Mouse (Mus musculus) lung, embryonic 14.5 days (tissue): Measurements from ENCODE around the gene Zfp473. TPM values are rescaled to one million over a fixed set of nuclear protein-coding genes. Genes with fewer than 3 reads are reported as not detected.
A peak's percentile ranks its signal among the peaks of the same experiment; 100 is the strongest.
"Not testable (repeated sequence)": the region's sequence is repeated elsewhere in the genome, so short reads cannot be mapped to it uniquely, and the experiment has no call there.

Source experiments
- ATAC-seq: fragments of 200-750 bp; cut with Nextera tagmentation; 2 replicates; pipeline ENCODE4 v1.8.0; 2017; ENCODE audit warnings: mild to moderate bottlenecking, moderate TSS enrichment, moderate library complexity; ENCODE audit not compliant: insufficient read depth
- DNase-seq: peaks from one replicate; pipeline ENCODE4 v3.0.0-alpha.2; 2015
- H3K27ac ChIP-seq: fragments of 300-500 bp; sonication (generic); 2 replicates; pipeline ENCODE4 v1.5.1; 2014; ENCODE audit warnings: low read depth, mild to moderate bottlenecking, moderate library complexity
- H3K27me3 ChIP-seq: fragments of 300-500 bp; sonication (generic); 2 replicates; pipeline ENCODE4 v1.6.1; 2014; ENCODE audit warnings: low read length, control low read depth; ENCODE audit not compliant: insufficient read depth
- H3K36me3 ChIP-seq: fragments of 300-500 bp; sonication (generic); 2 replicates; pipeline ENCODE4 v1.6.1; 2014; ENCODE audit warnings: control low read depth; ENCODE audit not compliant: insufficient read depth
- H3K4me1 ChIP-seq: fragments of 300-500 bp; sonication (generic); 2 replicates; pipeline ENCODE4 v1.6.1; 2014; ENCODE audit warnings: antibody characterized with exemption, control low read depth; ENCODE audit not compliant: insufficient read depth
- H3K4me2 ChIP-seq: fragments of 300-500 bp; sonication (generic); 2 replicates; pipeline ENCODE4 v1.6.1; 2014; ENCODE audit warnings: mild to moderate bottlenecking
- H3K4me3 ChIP-seq: fragments of 300-500 bp; sonication (generic); 2 replicates; pipeline ENCODE4 v1.5.1; 2014; ENCODE audit warnings: low read depth, low read length
- H3K9ac ChIP-seq: fragments of 300-500 bp; sonication (generic); 2 replicates; pipeline ENCODE4 v1.6.1; 2014
- H3K9me3 ChIP-seq: fragments of 300-500 bp; sonication (generic); 2 replicates; pipeline ENCODE4 v1.6.1; 2016; ENCODE audit warnings: low read depth, low read length, control low read depth
- CTCF ChIP-seq: IDR thresholded peaks from 2 replicates; pipeline ENCODE4 v1.5.1; 2016; ENCODE audit warnings: antibody characterized with exemption, low read depth
- WGBS: fragments of 180-500 bp; shearing (Covaris S2); extraction: QIAGEN DNeasy Blood & Tissue Kit; methylation state at CpG from one replicate; pipeline ENCODE4 v1.1.7; 2014; 5-methylcytosine and 5-hydroxymethylcytosine counted together
- polyA plus RNA-seq: library from polyadenylated mRNA; unstranded; fragments of >200 nt; fragmentation: Nextera tagmentation; extraction: Ambion mirVana; gene quantifications from 2 replicates; pipeline ENCODE4 v1.2.1, GENCODE M21; 2014

Gene Zfp473
- polyA plus RNA-seq, 1 experiment from 2014 or later, result 2.3 TPM

DNA sequence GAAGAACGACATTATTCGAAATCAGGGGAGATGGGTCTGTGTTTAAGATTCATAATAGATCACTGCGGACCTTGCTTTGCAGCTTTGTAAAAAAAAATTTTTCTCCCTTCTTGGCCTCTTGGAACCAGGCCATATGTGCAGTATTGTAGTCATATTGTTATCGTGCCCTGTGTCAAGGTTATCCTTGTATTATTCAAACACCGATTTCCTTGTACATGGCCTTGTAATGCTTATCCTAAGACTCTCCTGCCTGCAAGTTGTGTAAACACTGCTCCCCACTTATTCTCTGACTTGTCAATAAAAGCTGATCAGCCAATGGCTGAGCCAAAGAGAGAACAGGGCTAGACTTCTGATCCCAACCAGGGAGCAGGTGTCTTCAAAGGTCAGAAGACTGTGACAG is 28.8 kb downstream of the Zfp473 start:
- 50% methylated on average over 5 of the region's 5 CpGs for WGBS
- DNase-seq (no peak), ATAC-seq (no peak)
- H3K27me3 ChIP-seq, result no peaks in the 10 kb centered on the region
- H3K9me3 ChIP-seq, result no peaks in the 10 kb centered on the region
- H3K9ac ChIP-seq, result no peak overlapping the region
- H3K4me2 ChIP-seq, result no peak overlapping the region
- H3K27ac ChIP-seq, result no peak overlapping the region
- no peak for TF ChIP-seq CTCF
- H3K4me3 ChIP-seq, result no peak overlapping the region
- H3K36me3 ChIP-seq, result no peaks in the 10 kb centered on the region
- no peaks in the 10 kb centered on the region; the same call in 1 of the 2 replicates for H3K4me1 ChIP-seq

DNA sequence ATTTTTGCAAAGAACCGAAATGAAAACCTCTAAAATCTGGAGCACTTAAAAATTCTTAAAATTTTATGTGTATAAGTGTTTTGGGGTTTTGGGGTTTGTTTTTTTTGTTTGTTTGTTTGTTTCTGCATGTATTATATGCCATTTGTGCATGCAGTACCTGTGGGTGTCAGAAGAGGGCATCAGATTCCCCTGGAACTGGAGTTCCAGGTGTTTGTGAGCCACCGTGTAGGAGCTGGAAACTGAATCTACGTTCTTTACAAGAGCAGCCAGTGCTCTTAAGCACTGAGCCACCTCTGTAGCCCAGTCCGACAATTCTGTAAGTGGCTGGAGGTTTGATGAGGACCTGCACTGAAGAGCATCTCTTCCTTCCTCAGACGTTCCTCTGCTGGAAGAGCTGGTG is 41.0 kb downstream of the Zfp473 start:
- 82% methylated on average over 5 of the region's 5 CpGs for WGBS
- no peaks in the 10 kb centered on the region for H3K4me1 ChIP-seq
- TF ChIP-seq CTCF, result no peak
- H3K36me3 ChIP-seq, result no peaks in the 10 kb centered on the region
- no peak overlapping the region for H3K4me2 ChIP-seq
- no peak overlapping the region for H3K27ac ChIP-seq
- no peaks in the 10 kb centered on the region for H3K27me3 ChIP-seq
- no peak overlapping the region for H3K4me3 ChIP-seq
- no peaks in the 10 kb centered on the region for H3K9me3 ChIP-seq
- H3K9ac ChIP-seq, result no peak overlapping the region
- no peak for DNase-seq
- ATAC-seq, result no peak

DNA sequence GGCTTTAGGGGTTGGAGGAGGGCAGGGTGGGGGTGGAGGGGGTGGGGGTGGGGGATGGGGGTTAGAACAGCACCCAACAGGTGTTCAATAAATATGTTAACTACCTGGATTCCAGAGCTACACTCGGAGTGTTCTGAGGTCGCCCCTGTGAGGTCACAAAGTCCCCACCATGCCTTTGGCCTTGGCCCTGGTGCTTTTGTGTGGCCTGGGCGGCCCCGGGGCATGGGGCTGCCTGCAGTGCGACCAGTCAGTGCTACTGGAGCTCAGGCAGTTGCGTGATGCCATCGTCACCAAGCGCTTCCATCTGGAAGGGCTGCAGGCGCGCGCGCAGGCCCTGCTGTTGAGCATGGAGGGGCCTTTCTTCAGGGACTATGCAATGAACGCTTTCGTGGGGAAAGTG is 42.3 kb downstream of the Zfp473 start, which contains the start of gene Izumo2:
Izumo2 (plus strand) TSS at position 169 of the 400 bp plus-strand sequence.
- ATAC-seq (no peak), DNase-seq (no peak)
- H3K27me3 ChIP-seq, result no peaks in the 10 kb centered on the region
- 68% methylated on average over 14 of the region's 14 CpGs for WGBS
- H3K27ac ChIP-seq, result no peak within 1 kb of the TSS
- no peak within 1 kb of the TSS for H3K9ac ChIP-seq
- no peaks in the 10 kb centered on the region for H3K9me3 ChIP-seq
- no peak for TF ChIP-seq CTCF
- H3K4me2 ChIP-seq, result no peak within 1 kb of the TSS
- H3K4me1 ChIP-seq, result no peaks in the 10 kb centered on the region
- H3K36me3 ChIP-seq, result no peaks in the 10 kb centered on the region
- no peak within 1 kb of the TSS for H3K4me3 ChIP-seq

DNA sequence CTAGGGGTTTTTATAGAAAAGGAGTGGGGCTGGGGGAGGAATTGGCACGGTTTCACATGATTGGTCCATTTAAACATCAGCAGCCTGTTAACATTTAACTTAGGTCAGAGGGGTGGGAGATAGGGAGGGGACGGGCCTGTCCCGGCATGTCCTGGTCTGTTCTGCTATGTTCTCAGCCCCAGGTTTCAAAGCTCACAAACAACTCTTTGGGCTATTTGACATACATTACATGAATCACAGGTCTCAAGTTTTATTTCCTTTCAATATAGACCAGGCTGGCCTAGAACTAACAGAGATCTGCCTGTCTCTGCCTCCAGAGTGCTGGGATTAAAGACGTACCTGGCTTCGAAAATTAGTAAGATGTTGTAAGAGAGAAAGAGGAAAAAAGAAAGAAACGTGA is 42.8 kb downstream of the Zfp473 start:
- not testable (repeated sequence) for H3K27ac ChIP-seq, H3K4me2 ChIP-seq, ATAC-seq, H3K9ac ChIP-seq, H3K36me3 ChIP-seq, H3K4me1 ChIP-seq, H3K27me3 ChIP-seq, H3K4me3 ChIP-seq, H3K9me3 ChIP-seq, DNase-seq
- 86% methylated on average over 6 of the region's 6 CpGs for WGBS

DNA sequence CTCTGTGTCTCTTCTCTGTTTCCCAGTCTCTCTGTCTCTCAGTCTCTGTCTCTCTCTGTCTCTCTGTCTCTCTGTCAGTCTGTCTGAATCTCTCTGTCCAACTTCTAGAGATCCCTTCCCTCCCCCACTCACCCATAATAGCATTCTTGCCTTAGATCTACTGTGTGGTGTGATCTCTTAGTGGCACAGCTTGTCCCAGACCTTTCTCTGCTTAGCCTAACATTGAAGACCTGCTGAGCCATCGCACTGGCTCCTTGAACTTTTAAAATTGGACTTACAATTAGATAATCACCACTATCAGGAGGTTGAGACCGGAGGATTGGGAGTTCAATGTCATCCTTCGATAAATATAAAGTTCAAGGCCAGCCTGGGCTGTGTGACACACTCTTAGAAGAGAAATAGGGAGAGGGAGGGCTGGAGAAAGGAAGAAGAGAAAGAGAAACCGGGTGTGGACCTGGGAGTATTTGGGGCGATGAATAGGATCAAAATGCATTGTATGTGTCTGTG is 43.6 kb downstream of the Zfp473 start:
- Histone ChIP-seq H3K4me3 (no peak overlapping the region), H3K36me3 (no peaks in the 10 kb centered on the region), H3K27me3 (no peaks in the 10 kb centered on the region), H3K4me2 (no peak overlapping the region), H3K27ac (no peak overlapping the region), H3K9ac (no peak overlapping the region), H3K9me3 (no peaks in the 10 kb centered on the region), H3K4me1 (no peaks in the 10 kb centered on the region)
- DNase-seq (no peak), ATAC-seq (no peak)
- 89% methylated on average over 5 of the region's 5 CpGs for WGBS
- TF ChIP-seq CTCF, result no peak

DNA sequence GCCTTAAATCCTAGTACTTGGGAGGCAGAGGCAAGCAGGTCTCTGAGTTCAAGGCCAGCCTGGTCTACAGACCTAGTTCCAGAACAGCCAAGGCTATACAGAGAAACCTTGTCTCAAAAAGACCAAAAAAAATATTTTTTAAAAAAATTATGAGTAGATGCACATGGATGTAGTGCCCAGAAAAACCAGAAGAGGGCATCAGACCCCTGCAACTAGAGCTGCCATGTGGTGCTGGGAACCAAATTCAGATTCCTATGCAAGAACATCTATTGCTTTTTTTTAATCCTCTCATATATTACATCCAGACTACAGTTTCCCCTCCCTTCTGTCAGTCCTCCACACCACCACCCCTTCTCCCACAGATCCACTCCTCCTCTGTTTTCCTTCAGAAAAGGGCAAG is 44.5 kb downstream of the Zfp473 start:
- DNase-seq (no peak), ATAC-seq (no peak)
- Histone ChIP-seq H3K27ac (no peak overlapping the region), H3K27me3 (no peaks in the 10 kb centered on the region), H3K4me1 (no peaks in the 10 kb centered on the region), H3K9ac (no peak overlapping the region), H3K36me3 (no peaks in the 10 kb centered on the region), H3K4me2 (no peak overlapping the region), H3K4me3 (no peak overlapping the region), H3K9me3 (no peaks in the 10 kb centered on the region)
- peak; percentile 10; the same call in 1 of the 2 replicates for TF ChIP-seq CTCF

DNA sequence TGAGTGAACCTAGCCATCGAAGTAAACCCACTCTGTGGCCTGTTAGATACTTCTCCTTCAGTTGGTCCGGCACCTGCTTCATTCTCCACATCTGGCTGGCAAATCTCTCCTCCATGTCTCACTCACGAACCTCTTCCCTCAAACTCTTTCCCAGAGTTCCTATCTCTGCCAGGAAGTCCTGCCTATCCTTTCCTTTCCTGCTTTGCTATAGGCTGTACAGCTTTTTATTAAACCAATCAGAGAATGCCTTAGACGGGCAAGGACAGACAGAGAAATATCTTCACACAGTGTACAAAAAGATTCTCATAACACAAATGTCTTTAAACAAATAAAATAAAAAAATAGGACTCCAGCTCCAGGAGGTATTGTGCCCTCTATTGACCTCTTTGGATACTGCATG is 45.8 kb downstream of the Zfp473 start:
- 86% methylated on average over 4 of the region's 4 CpGs for WGBS
- no peaks in the 10 kb centered on the region for H3K36me3 ChIP-seq
- TF ChIP-seq CTCF, result no peak
- no peak for ATAC-seq
- no peak overlapping the region for H3K9ac ChIP-seq
- no peaks in the 10 kb centered on the region for H3K27me3 ChIP-seq
- no peak overlapping the region for H3K4me2 ChIP-seq
- DNase-seq, result no peak
- H3K4me3 ChIP-seq, result no peak overlapping the region
- no peaks in the 10 kb centered on the region for H3K4me1 ChIP-seq
- H3K27ac ChIP-seq, result no peak overlapping the region
- no peaks in the 10 kb centered on the region for H3K9me3 ChIP-seq

DNA sequence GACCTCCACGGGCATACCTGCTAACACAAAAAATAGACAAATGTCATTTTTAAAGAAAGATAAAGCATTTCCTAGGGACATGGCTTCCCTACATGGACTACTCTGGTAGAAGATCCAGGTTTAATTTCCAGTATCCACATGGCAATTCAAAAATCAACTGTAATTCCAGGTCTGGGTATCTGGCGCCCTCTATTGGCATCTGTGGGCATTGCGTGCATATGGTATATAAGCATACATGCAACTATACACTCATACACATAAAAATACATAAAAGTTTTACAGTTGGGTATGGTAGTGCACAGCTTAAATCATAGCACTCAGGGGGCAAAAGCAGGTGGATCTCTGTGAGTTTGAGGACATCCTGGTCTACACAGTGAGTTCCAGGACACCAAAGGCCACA is 46.5 kb downstream of the Zfp473 start:
- Histone ChIP-seq H3K4me1 (no peaks in the 10 kb centered on the region), H3K4me3 (no peak overlapping the region), H3K27ac (no peak overlapping the region), H3K9ac (no peak overlapping the region), H3K36me3 (no peaks in the 10 kb centered on the region), H3K27me3 (no peaks in the 10 kb centered on the region), H3K4me2 (no peak overlapping the region), H3K9me3 (no peaks in the 10 kb centered on the region)
- peak; percentile 67 for DNase-seq
- no peak for ATAC-seq
- peak; percentile 67 for TF ChIP-seq CTCF
- WGBS, result 48% methylated on average over 3 of the region's 3 CpGs
